Mouse (Mus musculus) cerebellum, adult 2 months (tissue): ENCODE results near the gene Ush1g. TPM values are rescaled to one million over a fixed set of nuclear protein-coding genes. Genes with fewer than 3 reads are reported as not detected.

ENCODE experiments used
- DNase-seq, 2 experiments: peaks; one replicate each; pipeline ENCODE4 v3.0.0; 2021
- H3K27ac ChIP-seq: fragments of 200-500 bp; 2 replicates; pipeline ENCODE4 v1.5.1; 2012; ENCODE audit warnings: low read length, control low read depth, inconsistent platforms; ENCODE audit not compliant: insufficient read depth
- H3K27me3 ChIP-seq: fragments of 200-500 bp; 2 replicates; pipeline ENCODE4 v1.6.1; 2012; ENCODE audit warnings: inconsistent platforms, mild to moderate bottlenecking, low read length, moderate library complexity; ENCODE audit not compliant: control insufficient read depth, insufficient read depth
- H3K4me1 ChIP-seq: fragments of 200-500 bp; 2 replicates; pipeline ENCODE4 v1.6.1; 2011; ENCODE audit warnings: low read length; ENCODE audit not compliant: control insufficient read depth, insufficient read depth
- H3K4me3 ChIP-seq: fragments of 200-500 bp; replicated peaks from 2 replicates; pipeline ENCODE3; 2011; ENCODE audit warnings: mild to moderate bottlenecking, low read depth, low read length, control low read depth; ENCODE audit not compliant: insufficient read depth
- CTCF ChIP-seq: fragments of 200-500 bp; IDR thresholded peaks from 2 replicates; pipeline ENCODE4 v1.5.1; 2011; ENCODE audit warnings: low read depth, mild to moderate bottlenecking, control low read depth, low read length, moderate library complexity, borderline replicate concordance; ENCODE audit not compliant: insufficient read depth
- POLR2A ChIP-seq: fragments of 200-500 bp; IDR thresholded peaks from 2 replicates; pipeline ENCODE4 v1.6.1; 2011; ENCODE audit warnings: low read length, control low read depth, borderline replicate concordance; ENCODE audit not compliant: insufficient read depth
- WGBS: fragments of 180-500 bp; shearing (Covaris S2); methylation state at CpG from one replicate; pipeline ENCODE4 v1.1.7; 2018; 5-methylcytosine and 5-hydroxymethylcytosine counted together
- polyA plus RNA-seq: library from polyadenylated mRNA; depleted of rRNA; stranded (reverse); fragments of >200 nt; gene quantifications from 2 replicates; pipeline ENCODE4 v1.2.3, GENCODE M21; 2012

The Ush1g gene
- polyA plus RNA-seq, 1 experiment = 1.4 TPM

DNA sequence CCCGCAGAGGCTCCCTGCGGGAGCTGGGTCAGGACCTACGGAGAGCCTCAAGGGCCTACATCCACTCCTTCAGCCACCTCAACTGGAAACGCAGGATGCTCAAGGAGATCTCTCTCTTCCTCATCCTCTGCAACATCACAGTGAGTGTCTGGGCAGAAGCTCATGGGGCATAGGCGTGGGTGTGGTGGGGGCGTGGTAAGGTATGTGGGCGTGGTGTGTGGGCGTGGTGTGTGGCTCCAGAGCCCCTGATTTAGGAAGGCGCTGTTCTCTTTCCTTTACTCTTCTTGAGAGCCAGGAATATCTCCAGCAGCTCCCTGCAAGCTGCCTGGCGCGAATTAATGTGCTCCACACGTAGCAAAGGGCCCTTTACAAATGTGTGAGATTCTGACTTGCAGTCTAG is 23.1 kb upstream of the Ush1g start:
- WGBS = 39% methylated on average over 12 of the region's 12 CpGs
- Histone ChIP-seq H3K4me3 (no peak overlapping the region), H3K4me1 (peaks cover 2% of the 10 kb centered on the region; the same call in 1 of the 2 replicates), H3K27me3 (no peaks in the 10 kb centered on the region), H3K27ac (no peak overlapping the region)
- no peak for TF ChIP-seq CTCF
- DNase-seq = peak in 1 of 2 experiments; percentile 6

DNA sequence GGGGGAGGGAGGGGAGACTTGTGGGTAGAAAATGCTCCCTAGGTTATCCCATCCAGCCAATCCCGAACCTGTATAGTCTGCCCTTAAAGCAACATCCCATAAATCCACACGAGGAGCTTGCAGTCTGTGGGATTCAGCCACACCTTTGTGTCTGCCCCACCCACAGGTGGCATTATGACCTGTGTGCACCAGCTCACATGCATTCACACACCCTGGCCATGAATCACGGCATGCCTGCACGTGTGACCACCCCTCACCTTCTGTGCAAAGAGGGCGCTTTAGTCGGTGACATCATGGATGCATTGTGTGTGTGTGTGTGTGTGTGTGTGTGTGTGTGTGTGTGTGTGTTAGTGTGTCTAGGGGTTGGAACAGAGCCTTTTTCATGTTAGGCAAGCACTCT is 20.0 kb upstream of the Ush1g start:
- H3K27me3 ChIP-seq = no peaks in the 10 kb centered on the region
- H3K4me3 ChIP-seq = no peak overlapping the region
- no peak overlapping the region for H3K27ac ChIP-seq
- no peak for DNase-seq
- H3K4me1 ChIP-seq = peaks cover 2% of the 10 kb centered on the region; the same call in 1 of the 2 replicates
- WGBS = 70% methylated on average over 6 of the region's 6 CpGs
- TF ChIP-seq CTCF = no peak
- TF ChIP-seq POLR2A = no peak

DNA sequence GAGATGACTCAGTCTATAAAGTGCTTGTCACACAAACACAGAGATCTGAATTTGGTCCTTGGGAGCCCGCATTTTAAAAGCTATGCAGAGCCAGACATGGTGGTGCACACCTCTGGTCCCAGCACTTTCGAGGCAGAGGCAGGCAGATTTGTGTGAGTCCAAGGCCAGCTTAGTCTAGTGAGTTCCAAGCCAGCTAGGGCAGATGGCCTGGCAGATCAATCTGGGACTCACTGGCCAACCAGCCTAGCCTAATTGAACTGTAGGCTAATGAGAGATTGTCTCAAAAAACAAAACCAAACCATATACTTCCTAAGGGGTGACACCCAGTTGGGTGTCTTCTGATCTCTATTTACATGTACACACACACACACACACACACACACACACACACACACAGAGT is 19.4 kb upstream of the Ush1g start:
- no peak for DNase-seq
- no peaks in the 10 kb centered on the region for H3K27me3 ChIP-seq
- peaks cover 2% of the 10 kb centered on the region; the same call in 1 of the 2 replicates for H3K4me1 ChIP-seq
- no peak overlapping the region for H3K27ac ChIP-seq
- TF ChIP-seq CTCF = no peak
- TF ChIP-seq POLR2A = no peak
- H3K4me3 ChIP-seq = no peak overlapping the region
- WGBS = 37% methylated on average over 2 of the region's 2 CpGs

DNA sequence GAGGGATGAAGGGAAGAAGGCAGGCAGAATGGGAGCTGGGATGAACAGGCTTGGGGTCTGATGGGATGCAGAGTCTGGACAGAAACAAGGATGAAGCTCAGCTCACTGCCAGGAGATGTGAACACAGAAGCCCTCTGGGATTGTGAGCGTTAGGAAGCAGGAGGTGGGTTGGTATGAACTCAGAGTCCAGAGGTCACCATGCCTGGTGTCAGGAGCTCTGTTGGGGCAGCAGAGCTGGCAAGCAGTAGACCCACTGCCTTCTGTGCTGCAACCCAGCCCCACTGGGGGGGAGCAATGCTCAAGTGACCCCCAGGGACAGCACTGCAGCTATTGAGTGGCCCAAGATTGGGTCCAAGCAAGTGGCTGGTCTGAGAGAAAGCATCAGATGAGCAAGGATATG is 16.0 kb upstream of the Ush1g start:
- WGBS = 67% methylated on average over 1 of the region's 1 CpGs
- no peak for TF ChIP-seq POLR2A
- TF ChIP-seq CTCF = no peak
- Histone ChIP-seq H3K4me1 (peaks cover 9% of the 10 kb centered on the region), H3K27me3 (no peaks in the 10 kb centered on the region), H3K4me3 (no peak overlapping the region), H3K27ac (no peak overlapping the region)
- DNase-seq = no peak

DNA sequence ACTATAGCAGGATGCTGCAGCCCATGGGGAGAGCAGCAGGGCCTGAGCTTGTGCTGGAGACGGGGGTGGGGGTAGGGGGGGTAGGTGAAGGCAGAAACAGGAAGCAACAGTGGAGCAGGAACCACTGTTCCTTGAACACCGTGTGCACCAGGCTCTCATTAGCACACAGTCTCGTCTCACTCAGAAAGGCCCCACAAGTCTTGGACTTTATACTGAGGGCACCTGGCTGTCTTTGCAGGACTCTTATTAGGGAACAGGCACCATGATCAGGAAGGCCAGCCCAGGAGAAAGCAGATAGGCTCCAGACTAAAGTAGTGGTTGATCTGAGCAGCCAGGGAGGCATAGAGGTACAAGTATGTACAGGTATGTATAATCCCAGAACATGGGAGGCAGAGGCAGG is 15.5 kb upstream of the Ush1g start:
- WGBS = 76% methylated on average over 3 of the region's 3 CpGs
- peaks cover 9% of the 10 kb centered on the region for H3K4me1 ChIP-seq
- no peak for DNase-seq
- H3K27me3 ChIP-seq = no peaks in the 10 kb centered on the region
- H3K27ac ChIP-seq = no peak overlapping the region
- TF ChIP-seq CTCF = no peak
- no peak for TF ChIP-seq POLR2A
- no peak overlapping the region for H3K4me3 ChIP-seq

DNA sequence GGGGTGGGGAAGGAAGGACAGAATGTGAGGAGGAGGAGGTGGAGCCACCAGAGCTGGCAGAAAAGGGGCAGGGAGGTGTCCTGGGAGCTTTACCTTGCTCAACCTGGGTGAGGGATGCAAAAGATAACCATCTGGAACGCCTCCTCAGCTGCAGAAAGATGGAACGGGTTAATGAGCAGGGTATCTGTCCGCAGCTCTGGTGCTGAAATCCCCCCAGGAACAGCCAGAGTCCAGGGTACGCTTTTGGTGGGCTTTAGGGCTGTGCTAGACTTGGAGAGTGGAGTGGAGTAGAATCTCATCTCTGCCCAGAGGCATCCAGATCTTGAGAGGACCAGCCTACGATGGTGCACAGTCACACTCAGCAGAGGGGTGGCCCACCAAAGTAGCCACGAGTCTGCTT is 14.3 kb upstream of the Ush1g start:
- Histone ChIP-seq H3K27ac (no peak overlapping the region), H3K4me3 (no peak overlapping the region), H3K4me1 (peaks cover 7% of the 10 kb centered on the region; the same call in 1 of the 2 replicates), H3K27me3 (no peaks in the 10 kb centered on the region)
- TF ChIP-seq POLR2A (no peak), CTCF (no peak)
- WGBS = 34% methylated on average over 6 of the region's 6 CpGs
- DNase-seq = no peak

DNA sequence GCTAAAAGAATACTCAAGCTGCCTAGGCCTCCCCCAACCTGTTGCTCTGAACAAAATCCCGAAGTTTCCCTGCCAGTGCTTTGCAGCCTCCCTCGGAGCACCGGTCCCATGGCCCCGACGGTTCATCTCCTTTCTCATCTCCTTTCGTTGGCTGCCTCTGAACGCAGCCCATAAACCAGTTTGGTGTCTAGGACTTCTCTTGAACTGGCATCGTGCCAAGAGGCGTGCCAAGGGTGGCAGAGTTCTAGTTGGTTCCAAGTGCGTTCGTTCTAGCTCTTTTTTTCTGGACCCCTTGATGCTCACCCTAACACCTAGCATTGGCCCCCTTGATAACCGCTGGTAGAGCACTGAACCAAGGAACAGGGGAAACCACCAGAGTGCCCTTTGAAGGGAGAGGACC is 13.4 kb upstream of the Ush1g start:
- TF ChIP-seq CTCF (no peak), POLR2A (no peak)
- no peak for DNase-seq
- Histone ChIP-seq H3K27me3 (no peaks in the 10 kb centered on the region), H3K4me1 (peaks cover 7% of the 10 kb centered on the region; the same call in 1 of the 2 replicates), H3K27ac (no peak overlapping the region), H3K4me3 (no peak overlapping the region)
- WGBS = 18% methylated on average over 12 of the region's 12 CpGs

DNA sequence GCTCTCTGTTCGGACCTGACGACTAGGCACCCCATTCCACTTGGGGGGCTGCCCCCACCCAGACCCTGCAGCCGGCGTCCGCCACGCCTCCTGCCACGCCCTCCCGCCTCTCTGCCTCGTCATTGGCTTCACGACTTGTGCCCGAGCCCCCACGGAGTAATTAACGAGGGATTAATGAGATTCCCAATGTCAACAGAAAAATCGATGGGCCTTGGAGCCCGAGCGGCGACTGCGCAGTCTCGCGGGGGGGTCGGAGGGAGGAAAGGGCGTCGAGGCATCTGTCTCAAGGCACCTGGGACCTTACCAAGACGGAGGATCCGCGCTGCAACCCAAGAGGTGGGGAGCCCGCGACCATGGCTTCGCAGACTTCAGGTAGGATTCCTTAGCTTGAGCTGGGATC is 12.7 kb upstream of the Ush1g start, which contains the start of gene Otop3:
Otop3 (plus strand) TSS at position 201 of the 400 bp plus-strand sequence.
- 5% methylated on average over 29 of the region's 29 CpGs for WGBS
- H3K4me3 ChIP-seq = no peak within 1 kb of the TSS
- no peaks in the 10 kb centered on the region for H3K27me3 ChIP-seq
- no peak for DNase-seq
- TF ChIP-seq POLR2A (no peak), CTCF (no peak)
- no peak within 1 kb of the TSS for H3K27ac ChIP-seq
- H3K4me1 ChIP-seq = peaks cover 7% of the 10 kb centered on the region; the same call in 1 of the 2 replicates
